Mouse (Mus musculus): ENCODE data around the gene Susd3.

GRCm38 (mm10) chr13:49205381-49205998 lies 43.0 kb downstream of the Susd3 start:
- TF ChIP-seq POLR2A (IDR thresholded peaks at IDR 0.05; ENCODE audit: borderline replicate concordance, low read depth, low read length), result no peak
- TF ChIP-seq CTCF (IDR thresholded peaks at IDR 0.05; ENCODE audit: low read depth, low read length), result peak; percentile 93

Measured in bone marrow macrophage, adult 2 months (primary cell).